In genomic region chr11:101984054-101985025, GRCm38 (mm10) we compare ENCODE assay signal across 8 mouse cellular contexts. TPM values are rescaled to one million over a fixed set of nuclear protein-coding genes. Genes with fewer than 3 reads are reported as not detected.
DNase-seq lines count a peak whose midpoint lies in the region; ATAC-seq lines count a peak whose summit lies in the region.

Cfap97d1 (plus strand) TSS chr11:101984279.

- peak within 1 kb of the TSS; percentile 87 for H3K9ac ChIP-seq in hindbrain, embryonic 16.5 days (ENCODE audit: low read depth, low read length)

- no peaks in the 10 kb centered on the region for H3K9me3 ChIP-seq in hindbrain, embryonic 16.5 days (ENCODE audit: control insufficient read depth, low read length)

- DNase-seq in cerebellum, postnatal 4 days (ENCODE audit: low spot score in 2 of 2), result peak; percentile 70 to 86
- peak; percentile 98 for DNase-seq in gastrocnemius, adult 18-20 months (ENCODE audit: low spot score)
- peak; percentile 95 to 96 for DNase-seq in left cerebral cortex, adult 18-20 months (ENCODE audit: low spot score in 2 of 2)
- DNase-seq in lung, postnatal 4 days, result peak; percentile 96 to 97
- peak; percentile 96 for DNase-seq in retina, postnatal 1 day
- peak; percentile 77 to 89 for DNase-seq in urinary bladder, adult 18-20 months (ENCODE audit: low spot score in 2 of 2)

- no peaks in the 10 kb centered on the region for H3K27me3 ChIP-seq in hindbrain, embryonic 16.5 days (replicated peaks; ENCODE audit: control insufficient read depth, insufficient read depth, low read length)

- peak within 1 kb of the TSS; percentile 97 for H3K4me2 ChIP-seq in hindbrain, embryonic 16.5 days (ENCODE audit: low read length)

- WGBS in hindbrain, embryonic 16.5 days, result under 1% methylated on average over 62 of the region's 71 CpGs

- peak; percentile 46 for ATAC-seq in activated CD4-positive, CD25-positive, alpha-beta regulatory T cell, adult 4 months
- ATAC-seq in hindbrain, embryonic 16.5 days, result peak; percentile 86

- peaks cover 13% of the 10 kb centered on the region for H3K4me1 ChIP-seq in hindbrain, embryonic 16.5 days (ENCODE audit: control insufficient read depth, insufficient read depth, low read depth, low read length)

- H3K4me3 ChIP-seq in hindbrain, embryonic 16.5 days (ENCODE audit: low read length), result peak within 1 kb of the TSS; percentile 84

- peaks cover 11% of the 10 kb centered on the region for H3K36me3 ChIP-seq in hindbrain, embryonic 16.5 days (ENCODE audit: control insufficient read depth, insufficient read depth, low read length)

- H3K27ac ChIP-seq in hindbrain, embryonic 16.5 days (ENCODE audit: low read depth, low read length), result peak within 1 kb of the TSS; percentile 86

RNA-seq across cellular contexts. Expression of gene Cfap97d1, which starts in this region (rescaled TPM):
- not detected for polyA plus RNA-seq in activated CD4-positive, CD25-positive, alpha-beta regulatory T cell, adult 4 months (2017; shearing (Covaris generic))
- total RNA-seq in gastrocnemius, adult 18-20 months (2021), result not detected
- polyA plus RNA-seq in hindbrain, embryonic 16.5 days (2015; fragmentation: Nextera tagmentation; extraction: Ambion mirVana), result not detected in 2 replicates
- total RNA-seq in left cerebral cortex, adult 18-20 months (2021), result not detected

Comparison
In these comparisons a context has a peak if more than half of its experiments do, and no peak if none do; other contexts are left out.
1. Peak in every context shown above with its lines: DNase-seq, ATAC-seq, H3K4me3 ChIP-seq and H3K27ac ChIP-seq.
2. Peak in ATAC-seq in activated CD4-positive, CD25-positive, alpha-beta regulatory T cell, adult 4 months; RNA of the gene not detected or under 1 TPM.
3. Peak in DNase-seq in gastrocnemius, adult 18-20 months; RNA of the gene not detected or under 1 TPM.
4. Peak in ATAC-seq, H3K4me3 ChIP-seq, H3K27ac ChIP-seq, H3K9ac ChIP-seq and H3K4me2 ChIP-seq in hindbrain, embryonic 16.5 days; RNA of the gene not detected or under 1 TPM.
5. Peak in DNase-seq in left cerebral cortex, adult 18-20 months; RNA of the gene not detected or under 1 TPM.